Mouse (Mus musculus): ENCODE data around the gene Faap24.

DNA sequence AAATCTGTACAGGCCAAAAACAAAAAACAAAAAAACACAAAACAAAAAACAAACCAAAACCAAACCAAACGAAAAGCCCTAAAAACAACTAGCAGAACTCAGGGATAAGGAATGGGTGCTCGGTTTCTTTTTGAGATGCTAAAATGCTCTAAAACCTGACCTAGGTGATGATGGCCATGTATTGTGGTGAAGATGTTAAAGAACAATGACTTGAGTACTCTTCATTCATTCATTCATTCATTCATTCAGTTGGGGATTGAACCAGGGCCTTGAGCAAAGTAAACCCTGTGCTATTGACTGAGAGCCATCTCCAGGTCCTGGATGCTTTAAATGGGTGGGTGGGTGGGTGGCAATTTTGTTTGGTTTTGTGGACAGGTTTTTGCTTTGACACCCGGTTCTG is 45.5 kb downstream of the Faap24 start:
- TF ChIP-seq CTCF (IDR thresholded peaks at IDR 0.05; ENCODE audit: control insufficient read depth, insufficient read depth, insufficient read length) (no peak), USF1 (IDR thresholded peaks at IDR 0.05; ENCODE audit: low read depth) (no peak), MAX (IDR thresholded peaks at IDR 0.05) (no peak), CEBPB (IDR thresholded peaks at IDR 0.05; ENCODE audit: low read depth) (no peak), FOSL1 (IDR thresholded peaks at IDR 0.05; ENCODE audit: insufficient read depth, low read length, poor library complexity, severe bottlenecking) (no peak), MYOD1 (IDR thresholded peaks at IDR 0.05; ENCODE audit: control insufficient read depth, insufficient read length, low read depth) (no peak)

Data from C2C12 (cell line).